Mouse (Mus musculus): ENCODE results near the gene Numbl. TPM values are rescaled to one million over a fixed set of nuclear protein-coding genes. Genes with fewer than 3 reads are reported as not detected.

Numbl gene
- total and polyA plus RNA-seq, 3 experiments = 3.7 to 9.7 (median 6.1) TPM

DNA sequence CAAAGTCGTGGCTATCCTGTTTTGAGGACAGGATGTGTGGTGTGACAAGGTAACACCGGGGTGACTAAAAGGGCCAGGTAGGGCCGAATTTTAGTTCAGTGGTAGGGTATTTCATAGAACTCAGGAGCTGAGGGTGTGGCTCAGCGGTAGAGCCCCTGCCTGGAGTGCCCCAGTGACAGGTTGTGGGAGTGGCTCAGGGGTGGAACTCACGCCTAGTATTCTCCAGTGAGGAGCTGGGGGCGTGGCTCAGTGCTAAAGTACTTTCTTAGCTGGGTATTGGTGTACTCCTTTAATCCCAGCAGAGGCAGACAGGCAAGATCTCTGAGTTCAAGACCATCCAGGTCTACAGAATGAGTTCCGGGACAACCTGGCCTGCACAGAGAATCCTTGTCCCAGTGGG, 17.8 kb downstream of the Numbl start:
- Histone ChIP-seq H3K4me3 (no peak overlapping the region), H3K27ac (no peak overlapping the region), H3K36me3 (ENCODE audit: control insufficient read depth, insufficient read depth, low read length) (no peaks in the 10 kb centered on the region), H3K79me2 (replicated peaks; ENCODE audit: control insufficient read depth, insufficient read depth, low read length) (no peaks in the 10 kb centered on the region), H3K4me1 (ENCODE audit: control insufficient read depth, insufficient read depth, low read length) (no peaks in the 10 kb centered on the region), H3K27me3 (ENCODE audit: control insufficient read depth, insufficient read depth, low read length) (no peaks in the 10 kb centered on the region), H3K9ac (ENCODE audit: low read depth, low read length) (no peak overlapping the region)
- no peak for DNase-seq
- intact Hi-C loops (cut with DNase I) = loop anchor here (2.0 kb wide), 2 partner anchors 117 to 143 kb away; no protein-coding TSS in a partner anchor
- TF ChIP-seq CTCF (IDR thresholded peaks at IDR 0.05) (no peak), POLR2A (IDR thresholded peaks at IDR 0.05; ENCODE audit: insufficient read depth, low read depth, low read length) (no peak), EP300 (IDR thresholded peaks at IDR 0.05; ENCODE audit: insufficient read depth, low read depth, low read length) (no peak)
- 64% methylated on average over 7 of the region's 7 CpGs for WGBS

DNA sequence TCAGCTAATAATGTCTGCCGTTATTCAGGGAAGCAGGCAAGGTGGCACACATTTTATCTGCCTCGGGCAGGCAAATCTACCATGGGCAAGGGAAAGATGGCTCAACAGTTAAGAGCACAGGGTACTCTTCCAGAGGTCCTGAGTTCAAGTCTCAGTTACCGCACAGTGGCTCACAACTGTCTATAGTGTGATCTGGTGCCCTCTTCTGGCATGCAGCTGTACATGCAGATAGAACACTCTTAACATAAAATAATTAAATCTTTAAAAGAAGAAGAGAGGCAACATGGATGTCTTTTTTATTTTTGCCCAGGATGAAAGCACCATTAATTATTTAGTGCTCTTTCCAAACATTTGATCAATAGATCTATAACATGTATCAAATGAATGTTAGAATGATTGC, 19.0 kb downstream of the Numbl start:
- no peaks in the 10 kb centered on the region for H3K79me2 ChIP-seq (replicated peaks; ENCODE audit: control insufficient read depth, insufficient read depth, low read length)
- no peak overlapping the region for H3K27ac ChIP-seq
- no peaks in the 10 kb centered on the region for H3K36me3 ChIP-seq (ENCODE audit: control insufficient read depth, insufficient read depth, low read length)
- TF ChIP-seq EP300 (IDR thresholded peaks at IDR 0.05; ENCODE audit: insufficient read depth, low read depth, low read length) = no peak
- peak; percentile 76 for TF ChIP-seq CTCF (IDR thresholded peaks at IDR 0.05)
- H3K4me3 ChIP-seq = no peak overlapping the region
- 92% methylated on average over 3 of the region's 3 CpGs for WGBS
- H3K27me3 ChIP-seq (ENCODE audit: control insufficient read depth, insufficient read depth, low read length) = no peaks in the 10 kb centered on the region
- no peak overlapping the region for H3K9ac ChIP-seq (ENCODE audit: low read depth, low read length)
- no peak for DNase-seq
- intact Hi-C loops (cut with DNase I) = loop anchor here (2.0 kb wide), 2 partner anchors 118 to 144 kb away; no protein-coding TSS in a partner anchor
- H3K4me1 ChIP-seq (ENCODE audit: control insufficient read depth, insufficient read depth, low read length) = no peaks in the 10 kb centered on the region

DNA sequence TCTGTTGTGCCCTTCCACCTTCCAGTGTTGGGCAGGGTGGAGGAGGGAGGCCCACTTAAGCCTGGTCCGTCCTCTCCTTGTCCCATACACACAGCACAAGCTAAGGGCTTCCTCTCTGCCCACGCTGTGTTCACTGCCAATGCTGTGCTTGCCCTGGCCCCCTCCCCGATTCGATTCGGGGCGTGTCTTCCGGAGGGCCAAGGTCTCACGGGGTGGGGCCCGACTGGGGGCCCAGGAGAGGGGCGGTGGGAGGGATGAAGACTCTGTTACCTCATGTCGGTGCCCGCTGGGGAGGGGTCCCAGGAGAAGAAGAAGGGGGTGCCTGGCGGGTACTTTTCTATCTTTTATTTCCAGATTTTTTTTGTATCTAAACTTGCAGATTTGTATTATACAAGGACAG, 23.5 kb downstream of the Numbl start:
- 69% methylated on average over 13 of the region's 13 CpGs for WGBS
- intact Hi-C loops (cut with DNase I) = no loop called here
- Histone ChIP-seq H3K9ac (ENCODE audit: low read depth, low read length) (no peak overlapping the region), H3K79me2 (replicated peaks; ENCODE audit: control insufficient read depth, insufficient read depth, low read length) (no peaks in the 10 kb centered on the region), H3K36me3 (ENCODE audit: control insufficient read depth, insufficient read depth, low read length) (no peaks in the 10 kb centered on the region), H3K27me3 (ENCODE audit: control insufficient read depth, insufficient read depth, low read length) (no peaks in the 10 kb centered on the region), H3K4me3 (no peak overlapping the region), H3K4me1 (ENCODE audit: control insufficient read depth, insufficient read depth, low read length) (no peaks in the 10 kb centered on the region), H3K27ac (no peak overlapping the region)
- no peak for TF ChIP-seq EP300 (IDR thresholded peaks at IDR 0.05; ENCODE audit: insufficient read depth, low read depth, low read length)
- no peak for DNase-seq

DNA sequence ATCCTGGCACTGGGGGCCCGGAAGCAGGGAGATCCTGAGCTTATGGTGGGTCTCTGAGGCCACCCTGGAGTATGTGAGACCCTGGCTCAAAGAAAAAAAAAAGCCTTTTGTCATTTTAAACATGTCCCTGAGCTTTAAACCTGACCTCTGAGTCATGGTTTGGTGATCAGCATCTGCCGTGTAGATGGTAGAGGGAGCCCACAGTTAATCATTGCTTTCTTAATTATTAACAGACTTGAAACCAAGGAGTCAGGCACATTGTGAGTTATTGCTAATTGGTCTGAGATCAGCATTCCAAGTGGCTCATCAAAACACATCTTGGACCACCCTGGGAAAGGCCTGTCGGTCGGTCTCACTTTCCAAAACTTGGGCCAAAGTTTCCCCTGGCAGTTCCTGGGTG, 24.0 kb downstream of the Numbl start:
- no peak for DNase-seq
- Histone ChIP-seq H3K27ac (no peak overlapping the region), H3K79me2 (replicated peaks; ENCODE audit: control insufficient read depth, insufficient read depth, low read length) (no peaks in the 10 kb centered on the region), H3K4me1 (ENCODE audit: control insufficient read depth, insufficient read depth, low read length) (no peaks in the 10 kb centered on the region), H3K27me3 (ENCODE audit: control insufficient read depth, insufficient read depth, low read length) (no peaks in the 10 kb centered on the region), H3K36me3 (ENCODE audit: control insufficient read depth, insufficient read depth, low read length) (no peaks in the 10 kb centered on the region), H3K9ac (ENCODE audit: low read depth, low read length) (no peak overlapping the region), H3K4me3 (no peak overlapping the region)
- intact Hi-C loops (cut with DNase I) = no loop called here
- TF ChIP-seq EP300 (IDR thresholded peaks at IDR 0.05; ENCODE audit: insufficient read depth, low read depth, low read length) (no peak), CTCF (IDR thresholded peaks at IDR 0.05) (no peak), POLR2A (IDR thresholded peaks at IDR 0.05; ENCODE audit: insufficient read depth, low read depth, low read length) (no peak)
- WGBS = 76% methylated on average over 4 of the region's 4 CpGs

DNA sequence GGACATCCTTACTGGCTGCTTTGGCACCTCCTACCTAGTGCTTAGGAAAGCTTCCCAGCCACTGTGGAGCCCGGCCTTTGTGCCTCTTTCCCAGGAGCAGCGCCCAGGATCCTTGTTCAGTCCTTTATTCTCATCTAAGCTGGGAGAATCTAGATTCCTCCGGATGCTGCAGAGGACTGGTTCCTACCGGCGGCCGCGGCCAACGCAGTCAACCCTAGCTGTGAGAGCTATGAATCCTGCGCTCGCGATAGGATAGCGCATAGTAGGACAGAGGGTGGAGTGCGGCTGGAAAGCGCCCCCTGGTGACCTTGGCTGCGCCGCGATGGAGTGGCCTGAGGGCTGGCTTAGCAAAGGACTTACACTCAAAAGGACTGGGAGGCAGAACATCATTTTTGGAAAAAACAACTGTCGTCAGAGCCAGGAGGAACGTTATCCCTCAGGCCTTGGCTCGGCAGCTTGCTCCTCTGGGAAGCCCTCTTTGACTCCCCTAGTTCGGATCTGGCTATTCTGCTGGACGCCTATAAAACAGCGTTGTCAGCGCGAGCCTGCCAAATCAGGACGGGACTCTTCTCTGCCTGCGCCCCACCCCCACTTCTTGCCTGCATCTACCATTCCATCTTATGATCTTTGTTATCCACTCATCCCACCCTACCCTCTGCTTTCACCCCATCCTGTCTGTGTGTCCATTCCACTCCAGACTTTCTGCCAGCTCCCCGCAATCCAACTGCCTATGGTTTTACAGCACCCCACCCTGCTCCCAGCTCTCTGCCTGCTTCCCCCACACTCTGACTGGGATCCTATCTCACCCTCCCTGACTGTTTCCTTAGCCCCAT, 26.8 kb downstream of the Numbl start:
- Histone ChIP-seq H3K27me3 (ENCODE audit: control insufficient read depth, insufficient read depth, low read length) (no peaks in the 10 kb centered on the region), H3K9ac (ENCODE audit: low read depth, low read length) (no peak overlapping the region), H3K27ac (peak overlapping the region; percentile 2; the same call in 1 of the 2 replicates), H3K79me2 (replicated peaks; ENCODE audit: control insufficient read depth, insufficient read depth, low read length) (no peaks in the 10 kb centered on the region), H3K4me1 (ENCODE audit: control insufficient read depth, insufficient read depth, low read length) (no peaks in the 10 kb centered on the region), H3K4me3 (no peak overlapping the region), H3K36me3 (ENCODE audit: control insufficient read depth, insufficient read depth, low read length) (no peaks in the 10 kb centered on the region)
- TF ChIP-seq EP300 (IDR thresholded peaks at IDR 0.05; ENCODE audit: insufficient read depth, low read depth, low read length) = 0 out of 2 replicates have a peak, but pooled peaks have one; percentile 41
- peak; percentile 33; the same call in 1 of the 2 replicates for TF ChIP-seq POLR2A (IDR thresholded peaks at IDR 0.05; ENCODE audit: insufficient read depth, low read depth, low read length)
- peak; percentile 72 for TF ChIP-seq CTCF (IDR thresholded peaks at IDR 0.05)
- 3% methylated on average over 28 of the region's 28 CpGs for WGBS
- intact Hi-C loops (cut with DNase I) = loop anchor here (2.0 to 5.0 kb wide), 2 partner anchors 43 to 152 kb away; no protein-coding TSS in a partner anchor
- peak; percentile 80 for DNase-seq

DNA sequence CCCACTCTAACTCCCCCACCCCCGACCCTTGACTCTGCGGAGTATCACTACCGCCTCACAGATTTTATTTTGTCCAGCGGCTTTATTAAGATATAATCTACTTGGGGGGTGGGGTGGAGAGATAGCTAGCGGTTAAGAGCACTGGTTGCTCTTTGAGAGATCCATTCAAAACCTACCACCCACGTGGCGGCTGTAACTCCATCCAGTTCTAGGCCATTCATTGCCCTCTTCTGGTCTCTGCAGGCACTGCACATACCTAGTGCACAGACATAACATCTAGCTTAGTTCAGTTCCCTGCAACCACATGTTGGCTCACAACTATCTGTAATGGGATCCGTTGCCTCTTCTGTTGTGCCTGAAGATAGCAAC, 27.4 kb downstream of the Numbl start:
- intact Hi-C loops (cut with DNase I) = loop anchor here (2.0 to 5.0 kb wide), 2 partner anchors 43 to 153 kb away; no protein-coding TSS in a partner anchor
- Histone ChIP-seq H3K9ac (ENCODE audit: low read depth, low read length) (no peak overlapping the region), H3K4me1 (ENCODE audit: control insufficient read depth, insufficient read depth, low read length) (no peaks in the 10 kb centered on the region), H3K27me3 (ENCODE audit: control insufficient read depth, insufficient read depth, low read length) (no peaks in the 10 kb centered on the region), H3K36me3 (ENCODE audit: control insufficient read depth, insufficient read depth, low read length) (no peaks in the 10 kb centered on the region), H3K27ac (no peak overlapping the region), H3K79me2 (replicated peaks; ENCODE audit: control insufficient read depth, insufficient read depth, low read length) (no peaks in the 10 kb centered on the region), H3K4me3 (no peak overlapping the region)
- TF ChIP-seq CTCF (IDR thresholded peaks at IDR 0.05) = peak; percentile 84
- TF ChIP-seq EP300 (IDR thresholded peaks at IDR 0.05; ENCODE audit: insufficient read depth, low read depth, low read length) = peak; percentile 69; the same call in 1 of the 2 replicates
- no peak for TF ChIP-seq POLR2A (IDR thresholded peaks at IDR 0.05; ENCODE audit: insufficient read depth, low read depth, low read length)
- DNase-seq = peak; percentile 58 to 65
- 8% methylated on average over 8 of the region's 8 CpGs for WGBS
